Mouse (Mus musculus) myocyte (in vitro differentiated cells): ENCODE measurements around the gene Setd1b. TPM values are rescaled to one million over a fixed set of nuclear protein-coding genes. Genes with fewer than 3 reads are reported as not detected.

Experiments
- H3K27me3 ChIP-seq: one replicate; pipeline ENCODE4 v1.6.1; 2011; ENCODE audit not compliant: control insufficient read depth, insufficient read depth, insufficient read length
- H3K36me3 ChIP-seq: one replicate; pipeline ENCODE4 v1.6.1; 2011; ENCODE audit not compliant: control insufficient read depth, insufficient read depth
- H3K4me2 ChIP-seq: one replicate; pipeline ENCODE4 v1.6.1; 2011; ENCODE audit warnings: low read depth, control low read depth
- H3K4me3 ChIP-seq: one replicate; pipeline ENCODE4 v1.5.1; 2011; ENCODE audit warnings: mild to moderate bottlenecking, control low read depth, moderate library complexity
- H3K79me2 ChIP-seq: one replicate; pipeline ENCODE4 v1.6.1; 2011; ENCODE audit not compliant: control insufficient read depth, insufficient read depth
- H3ac ChIP-seq: one replicate; pipeline ENCODE4 v1.6.1; 2011; ENCODE audit not compliant: control insufficient read depth, insufficient read length
- CEBPB ChIP-seq: IDR thresholded peaks from 2 replicates; pipeline ENCODE4 v1.6.1; 2011; ENCODE audit warnings: mild to moderate bottlenecking, moderate library complexity; ENCODE audit not compliant: poor library complexity, insufficient read depth, severe bottlenecking
- E2F4 ChIP-seq: IDR thresholded peaks from one replicate; pipeline ENCODE4 v1.6.1; 2011; ENCODE audit warnings: mild to moderate bottlenecking, control low read depth, moderate library complexity; ENCODE audit not compliant: insufficient read depth
- MAX ChIP-seq: IDR thresholded peaks from one replicate; pipeline ENCODE4 v1.6.1; 2011; ENCODE audit warnings: low read depth, mild to moderate bottlenecking, control low read depth
- MYOD1 ChIP-seq, 3 experiments: IDR thresholded peaks; one replicate each; pipeline ENCODE4 v1.6.1; 2011; ENCODE audit warnings: control low read depth in 2 of 3, low read depth in 2 of 3, mild to moderate bottlenecking in 2 of 3, moderate library complexity in 1 of 3; ENCODE audit not compliant: insufficient read length in 2 of 3, control insufficient read depth in 1 of 3
- MYOG ChIP-seq, 3 experiments: IDR thresholded peaks; one replicate each; pipeline ENCODE4 v1.6.1; 2011; ENCODE audit warnings: control low read depth in 2 of 3, low read depth in 2 of 3, mild to moderate bottlenecking in 2 of 3; ENCODE audit not compliant: insufficient read length in 2 of 3, control insufficient read depth in 1 of 3, insufficient read depth in 1 of 3
- POLR2A ChIP-seq: IDR thresholded peaks from one replicate; pipeline ENCODE4 v1.6.1; 2011; ENCODE audit warnings: low read depth, mild to moderate bottlenecking, control low read depth, moderate library complexity; ENCODE audit not compliant: insufficient read length
- POLR2AphosphoS2 ChIP-seq: IDR thresholded peaks from one replicate; pipeline ENCODE4 v1.6.1; 2011; ENCODE audit warnings: low read depth, control low read depth; ENCODE audit not compliant: insufficient read length
- REST ChIP-seq: IDR thresholded peaks from one replicate; pipeline ENCODE4 v1.6.1; 2011; ENCODE audit warnings: mild to moderate bottlenecking, control low read depth, moderate library complexity; ENCODE audit not compliant: insufficient read depth, insufficient read length
- SRF ChIP-seq: IDR thresholded peaks from one replicate; pipeline ENCODE4 v1.6.1; 2011; ENCODE audit warnings: low read depth; ENCODE audit not compliant: control insufficient read depth, insufficient read length
- TCF12 ChIP-seq: IDR thresholded peaks from one replicate; pipeline ENCODE4 v1.6.1; 2011; ENCODE audit warnings: mild to moderate bottlenecking, control low read depth; ENCODE audit not compliant: poor library complexity, insufficient read depth, severe bottlenecking
- TCF3 ChIP-seq: IDR thresholded peaks from one replicate; pipeline ENCODE4 v1.6.1; 2011; ENCODE audit warnings: low read depth, control low read depth; ENCODE audit not compliant: insufficient read length
- USF1 ChIP-seq: IDR thresholded peaks from one replicate; pipeline ENCODE4 v1.6.1; 2011; ENCODE audit warnings: low read depth, mild to moderate bottlenecking, control low read depth, moderate library complexity
- polyA plus RNA-seq: library from polyadenylated mRNA; unstranded; fragments of >200 nt; fragmentation: generic; extraction: Trizol; gene quantifications from one replicate; pipeline ENCODE4 v1.2.1, GENCODE M21; 2012; ENCODE audit warnings: missing spikeins

Gene Setd1b
- polyA plus RNA-seq, 1 experiment = 5.4 TPM

DNA sequence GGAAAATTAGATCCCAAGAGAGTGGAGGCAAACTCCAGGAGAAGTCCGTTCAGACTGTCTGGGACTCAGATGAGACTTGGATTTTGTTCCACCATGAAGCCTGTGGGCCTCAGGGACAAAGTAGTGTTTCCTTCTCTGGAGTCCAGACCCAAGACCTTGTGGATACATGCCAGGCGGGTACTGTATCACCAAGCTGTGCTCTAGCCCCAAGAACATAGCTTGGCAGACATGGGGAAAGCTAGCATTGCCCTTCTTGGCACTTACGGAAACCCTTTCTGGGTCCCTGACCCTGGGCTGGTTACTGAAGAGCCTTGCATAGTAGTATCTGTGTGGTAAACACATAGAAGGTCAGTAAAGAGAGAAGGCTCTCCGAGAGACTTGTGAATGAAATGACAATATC lies 17.5 kb downstream of the Setd1b start:
- Histone ChIP-seq H3K4me2 (no peak overlapping the region), H3K36me3 (peaks cover 26% of the 10 kb centered on the region), H3K79me2 (no peaks in the 10 kb centered on the region), H3K27me3 (no peaks in the 10 kb centered on the region), H3ac (no peak overlapping the region), H3K4me3 (no peak overlapping the region)
- TF ChIP-seq E2F4 (no peak), TCF3 (no peak), POLR2AphosphoS2 (no peak), CEBPB (no peak), REST (no peak)

DNA sequence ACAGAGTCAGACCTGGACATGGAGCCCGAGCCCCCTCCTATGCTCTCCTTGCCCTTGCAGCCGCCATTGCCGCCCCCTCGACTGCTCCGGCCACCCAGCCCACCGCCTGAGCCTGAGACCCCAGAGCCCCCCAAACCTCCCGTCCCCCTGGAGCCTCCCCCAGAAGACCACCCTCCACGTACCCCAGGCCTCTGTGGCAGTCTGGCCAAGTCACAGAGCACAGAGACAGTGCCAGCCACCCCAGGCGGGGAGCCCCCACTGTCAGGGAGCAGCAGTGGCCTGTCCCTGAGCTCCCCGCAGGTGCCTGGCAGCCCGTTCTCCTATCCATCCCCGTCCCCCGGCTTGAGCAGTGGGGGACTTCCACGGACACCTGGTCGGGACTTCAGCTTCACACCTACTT lies 17.9 kb downstream of the Setd1b start:
- no peak for TF ChIP-seq POLR2A
- no peak for TF ChIP-seq TCF12
- TF ChIP-seq CEBPB = no peak
- no peak for TF ChIP-seq SRF
- no peak for TF ChIP-seq USF1
- no peak for TF ChIP-seq MYOD1 (IDR thresholded peaks at IDR 0.05; ENCODE audit: control insufficient read depth in 1 of 3, insufficient read length in 2 of 3, low read depth in 2 of 3)
- TF ChIP-seq POLR2AphosphoS2 = no peak
- TF ChIP-seq TCF3 = no peak
- TF ChIP-seq MYOG (IDR thresholded peaks at IDR 0.05; ENCODE audit: control insufficient read depth in 1 of 3, insufficient read depth in 1 of 3, insufficient read length in 2 of 3, low read depth in 2 of 3) = no peak
- no peak for TF ChIP-seq E2F4
- no peak for TF ChIP-seq MAX
- no peak for TF ChIP-seq REST
- peaks cover 22% of the 10 kb centered on the region for H3K36me3 ChIP-seq
- no peak overlapping the region for H3K4me2 ChIP-seq
- no peak overlapping the region for H3ac ChIP-seq
- H3K4me3 ChIP-seq = no peak overlapping the region
- H3K27me3 ChIP-seq = no peaks in the 10 kb centered on the region
- no peaks in the 10 kb centered on the region for H3K79me2 ChIP-seq

DNA sequence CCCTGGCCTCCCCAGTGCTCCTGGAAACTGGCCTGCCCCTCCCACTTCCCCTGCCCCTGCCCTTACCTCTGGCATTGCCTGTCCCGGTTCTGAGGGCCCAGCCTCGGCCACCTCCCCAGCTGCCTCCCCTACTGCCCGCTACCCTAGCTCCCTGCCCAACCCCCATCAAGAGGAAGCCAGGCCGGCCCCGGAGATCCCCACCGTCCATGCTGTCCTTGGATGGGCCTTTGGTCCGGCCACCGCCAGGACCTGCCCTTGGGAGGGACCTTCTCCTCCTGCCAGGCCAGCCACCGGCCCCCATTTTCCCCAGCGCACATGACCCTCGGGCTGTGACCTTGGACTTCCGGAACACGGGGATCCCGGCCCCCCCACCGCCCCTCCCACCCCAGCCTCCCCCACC lies 18.3 kb downstream of the Setd1b start:
- no peaks in the 10 kb centered on the region for H3K27me3 ChIP-seq

DNA sequence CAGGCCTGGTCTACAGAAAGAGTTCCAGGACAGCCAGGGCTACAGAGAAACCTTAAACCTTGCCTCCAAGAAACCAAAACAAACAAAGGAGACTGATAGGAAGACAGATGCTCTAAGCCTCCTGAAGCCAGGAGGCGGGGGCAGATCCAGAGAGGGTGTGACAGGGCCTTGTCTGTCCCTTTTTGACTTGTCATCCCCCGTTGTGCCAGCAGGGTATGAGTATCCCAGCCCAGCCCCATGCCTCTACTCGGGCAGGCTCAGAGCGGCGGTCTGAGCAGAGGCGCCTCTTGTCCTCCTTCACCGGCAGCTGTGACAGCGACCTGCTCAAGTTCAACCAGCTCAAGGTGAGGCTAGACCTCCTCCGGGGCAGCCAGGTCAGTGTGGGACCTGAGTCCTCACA lies 20.9 kb downstream of the Setd1b start:
- H3K4me2 ChIP-seq = no peak overlapping the region
- TF ChIP-seq POLR2AphosphoS2 (no peak), SRF (no peak), REST (no peak), USF1 (no peak), TCF3 (no peak), MYOG (IDR thresholded peaks at IDR 0.05; ENCODE audit: control insufficient read depth in 1 of 3, insufficient read depth in 1 of 3, insufficient read length in 2 of 3, low read depth in 2 of 3) (no peak), TCF12 (no peak), MYOD1 (IDR thresholded peaks at IDR 0.05; ENCODE audit: control insufficient read depth in 1 of 3, insufficient read length in 2 of 3, low read depth in 2 of 3) (no peak), E2F4 (no peak), MAX (no peak), POLR2A (no peak)
- H3K4me3 ChIP-seq = no peak overlapping the region
- H3K36me3 ChIP-seq = peaks cover 25% of the 10 kb centered on the region
- H3ac ChIP-seq = no peak overlapping the region
- H3K79me2 ChIP-seq = no peaks in the 10 kb centered on the region
- H3K27me3 ChIP-seq = no peaks in the 10 kb centered on the region

More for the DNA sequence above, 18.3 kb downstream of the Setd1b start:
- H3K36me3 ChIP-seq = peaks cover 22% of the 10 kb centered on the region
- no peaks in the 10 kb centered on the region for H3K79me2 ChIP-seq
- no peak for TF ChIP-seq CEBPB
- TF ChIP-seq MYOD1 (IDR thresholded peaks at IDR 0.05; ENCODE audit: control insufficient read depth in 1 of 3, insufficient read length in 2 of 3, low read depth in 2 of 3) = no peak
- no peak for TF ChIP-seq REST
- TF ChIP-seq MAX = no peak
- no peak for TF ChIP-seq USF1
- TF ChIP-seq E2F4 = no peak
- TF ChIP-seq TCF3 = no peak
- no peak for TF ChIP-seq MYOG (IDR thresholded peaks at IDR 0.05; ENCODE audit: control insufficient read depth in 1 of 3, insufficient read depth in 1 of 3, insufficient read length in 2 of 3, low read depth in 2 of 3)
- TF ChIP-seq POLR2A = no peak
- no peak for TF ChIP-seq SRF
- no peak for TF ChIP-seq TCF12
- no peak for TF ChIP-seq POLR2AphosphoS2
- no peak overlapping the region for H3ac ChIP-seq
- no peak overlapping the region for H3K4me3 ChIP-seq
- H3K4me2 ChIP-seq = no peak overlapping the region

DNA sequence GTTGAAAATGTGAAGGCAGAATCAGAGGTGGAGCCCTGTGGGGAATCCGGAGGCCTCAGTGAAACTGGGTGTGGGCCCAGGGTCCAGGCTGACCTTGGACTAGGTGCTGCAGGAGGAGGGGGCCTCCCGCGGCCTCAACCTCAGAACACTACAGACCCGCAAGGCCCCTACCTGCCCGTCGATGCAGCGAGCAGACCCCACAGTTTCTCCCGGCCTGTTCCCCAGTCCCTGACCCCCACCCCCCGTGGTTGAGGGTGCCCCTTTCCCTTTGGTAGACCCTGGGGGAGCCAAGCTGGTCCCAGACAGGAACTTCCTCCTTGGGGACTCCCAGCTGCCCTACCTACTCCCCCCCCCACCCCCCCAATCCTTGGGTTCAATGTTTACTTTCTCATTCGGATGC lies 24.4 kb downstream of the Setd1b start:
- Histone ChIP-seq H3K27me3 (no peaks in the 10 kb centered on the region), H3K36me3 (peaks cover 13% of the 10 kb centered on the region), H3K4me3 (no peak overlapping the region), H3ac (no peak overlapping the region), H3K79me2 (no peaks in the 10 kb centered on the region), H3K4me2 (no peak overlapping the region)
- TF ChIP-seq REST (no peak), TCF12 (no peak), POLR2AphosphoS2 (no peak), MAX (no peak), USF1 (no peak), CEBPB (no peak), MYOG (IDR thresholded peaks at IDR 0.05; ENCODE audit: control insufficient read depth in 1 of 3, insufficient read depth in 1 of 3, insufficient read length in 2 of 3, low read depth in 2 of 3) (no peak), MYOD1 (IDR thresholded peaks at IDR 0.05; ENCODE audit: control insufficient read depth in 1 of 3, insufficient read length in 2 of 3, low read depth in 2 of 3) (no peak)
